Mouse (Mus musculus) CD4-positive helper T cell, adult 2 months (primary cell): ENCODE measurements around the gene Togaram1.
A peak's percentile ranks its signal among the peaks of the same experiment; 100 is the strongest.

Source experiments
- DNase-seq: peaks from one replicate; pipeline ENCODE4 v3.0.0-alpha.2; 2012; ENCODE audit warnings: low read depth, missing footprints, low spot score

The Togaram1 gene

GRCm38 (mm10) chr12:65048799-65049198 is 83.2 kb downstream of the Togaram1 start:
- no peak for DNase-seq

GRCm38 (mm10) chr12:65058203-65058602 is 92.6 kb downstream of the Togaram1 start:
- DNase-seq: no peak

GRCm38 (mm10) chr12:65061082-65061481 is 95.5 kb downstream of the Togaram1 start:
- no peak for DNase-seq

- peak; percentile 80 for DNase-seq
These were observed 99.6 kb downstream of the Togaram1 start for GRCm38 (mm10) chr12:65065241-65065640.

GRCm38 (mm10) chr12:65066234-65066633 is 100.6 kb downstream of the Togaram1 start:
- DNase-seq: no peak

- no peak for DNase-seq
These were observed 102.8 kb downstream of the Togaram1 start for GRCm38 (mm10) chr12:65068409-65068808.
